31 mouse cellular contexts compared by ENCODE assay signal in genomic region chr1:192872841-192873240, GRCm38 (mm10). TPM values are rescaled to one million over a fixed set of nuclear protein-coding genes. Genes with fewer than 3 reads are reported as not detected.
DNase-seq lines count a peak whose midpoint lies in the region; ATAC-seq and TF ChIP-seq lines count a peak whose summit lies in the region.
"Had no signal": no experiment of that assay in that cellular context is flagged by ENCODE, and none has a peak within 500 bp of the region (broad histone marks: within the 10 kb centered on the region; RNA-seq: fewer than 3 reads in every experiment).

No protein-coding gene starts in this region.

- no peak for DNase-seq in forebrain, postnatal 0 days
- DNase-seq in forebrain, embryonic 10.5 days (ENCODE audit: extremely low spot score, low spot score) = no peak
- DNase-seq in brain, adult 2 months (ENCODE audit: low read depth, low spot score) = peak; percentile 68
- peak; percentile 47 to 55 for DNase-seq in cerebellum, adult 18-20 months
- peak; percentile 69 to 78 for DNase-seq in cerebellum, postnatal 14 days
- no peak for DNase-seq in kidney, postnatal 4 days
- DNase-seq: B cell, adult 2 months; gastrocnemius, postnatal 10 days; heart, adult 18-20 months; heart, postnatal 14 days; kidney, adult 2 months; liver, postnatal 0 days; right cerebral cortex, postnatal 4 days; thymus, adult 2 months had no signal

- H3K4me1 ChIP-seq in forebrain, postnatal 0 days (ENCODE audit: insufficient read depth) = peaks cover 3% of the 10 kb centered on the region; the same call in 1 of the 2 replicates
- H3K4me1 ChIP-seq in forebrain, embryonic 10.5 days = peaks cover 2% of the 10 kb centered on the region; the same call in 1 of the 2 replicates
- H3K4me1 ChIP-seq: embryonic facial prominence, embryonic 12.5 days; hindbrain, embryonic 12.5 days; midbrain, embryonic 10.5 days; neural tube, embryonic 13.5 days; stomach, embryonic 15.5 days had no signal

- TF ChIP-seq CTCF in forebrain, postnatal 0 days (IDR thresholded peaks at IDR 0.05; ENCODE audit: low read depth) = no peak

- H3K27me3 ChIP-seq in forebrain, postnatal 0 days (ENCODE audit: insufficient read depth, low read length) = no peaks in the 10 kb centered on the region
- no peaks in the 10 kb centered on the region for H3K27me3 ChIP-seq in forebrain, embryonic 10.5 days (ENCODE audit: poor library complexity, severe bottlenecking)
- H3K27me3 ChIP-seq: CH12.LX; embryonic facial prominence, embryonic 12.5 days; forebrain, embryonic 13.5 days; hindbrain, embryonic 12.5 days; neural tube, embryonic 13.5 days; stomach, embryonic 15.5 days had no signal

- H3K9ac ChIP-seq in forebrain, postnatal 0 days = no peak overlapping the region
- H3K9ac ChIP-seq: embryonic facial prominence, embryonic 12.5 days; forebrain, embryonic 13.5 days; heart, embryonic 13.5 days; hindbrain, embryonic 12.5 days; liver, postnatal 0 days; neural tube, embryonic 13.5 days; stomach, embryonic 15.5 days had no signal

- H3K27ac ChIP-seq in forebrain, postnatal 0 days (ENCODE audit: low read depth, low read length) = no peak overlapping the region
- no peak overlapping the region for H3K27ac ChIP-seq in forebrain, embryonic 10.5 days
- H3K27ac ChIP-seq: embryonic facial prominence, embryonic 12.5 days; forebrain, embryonic 13.5 days; heart, embryonic 13.5 days; hindbrain, embryonic 12.5 days; kidney, postnatal 0 days; macrophage; midbrain, embryonic 10.5 days; neural tube, embryonic 13.5 days; stomach, embryonic 15.5 days had no signal

- H3K4me2 ChIP-seq in forebrain, postnatal 0 days (ENCODE audit: low read depth) = no peak overlapping the region
- H3K4me2 ChIP-seq: embryonic facial prominence, embryonic 12.5 days; forebrain, embryonic 13.5 days; heart, embryonic 13.5 days; hindbrain, embryonic 12.5 days; neural tube, embryonic 13.5 days; stomach, embryonic 15.5 days had no signal

- H3K4me3 ChIP-seq in forebrain, postnatal 0 days (ENCODE audit: low read depth, low read length) = no peak overlapping the region
- H3K4me3 ChIP-seq in forebrain, embryonic 10.5 days = no peak overlapping the region
- H3K4me3 ChIP-seq: embryonic facial prominence, embryonic 12.5 days; forebrain, embryonic 13.5 days; heart, embryonic 13.5 days; hindbrain, embryonic 12.5 days; midbrain, embryonic 10.5 days; myocyte; neural tube, embryonic 13.5 days; stomach, embryonic 15.5 days had no signal

- ATAC-seq in forebrain, postnatal 0 days = 0 out of 2 replicates have a peak, but pooled peaks have one; percentile 10
- ATAC-seq in megakaryocyte-erythroid progenitor cell, adult 5-6 weeks (replicated peaks; ENCODE audit: low FRiP score, low TSS enrichment, poor library complexity, severe bottlenecking) = no peak
- ATAC-seq: activated CD4-positive, CD25-positive, alpha-beta regulatory T cell, adult 4 months; forebrain, embryonic 13.5 days; liver, postnatal 0 days; lung, postnatal 0 days; midbrain, embryonic 16.5 days had no signal

- H3K9me3 ChIP-seq in forebrain, postnatal 0 days (ENCODE audit: low read length) = no peaks in the 10 kb centered on the region
- H3K9me3 ChIP-seq in forebrain, embryonic 10.5 days = no peaks in the 10 kb centered on the region
- H3K9me3 ChIP-seq: embryonic facial prominence, embryonic 12.5 days; forebrain, embryonic 13.5 days; heart, embryonic 13.5 days; hindbrain, embryonic 12.5 days; midbrain, embryonic 10.5 days; neural tube, embryonic 13.5 days; stomach, embryonic 15.5 days had no signal

- H3K36me3 ChIP-seq in forebrain, postnatal 0 days (ENCODE audit: insufficient read depth) = no peaks in the 10 kb centered on the region
- H3K36me3 ChIP-seq in forebrain, embryonic 10.5 days (replicated peaks) = no peaks in the 10 kb centered on the region
- H3K36me3 ChIP-seq: embryonic facial prominence, embryonic 12.5 days; G1E; heart, embryonic 13.5 days; hindbrain, embryonic 12.5 days; midbrain, embryonic 10.5 days; neural tube, embryonic 13.5 days; stomach, embryonic 15.5 days had no signal

- WGBS in forebrain, postnatal 0 days = 31% methylated on average over 5 of the region's 5 CpGs
- WGBS in forebrain, embryonic 10.5 days = 81% methylated on average over 5 of the region's 5 CpGs

RNA-seq across cellular contexts. Expression of gene Sertad4, which starts 17.3 kb away (rescaled TPM):
- total RNA-seq in forebrain, postnatal 0 days (2014; rRNA removed) = 10.7 and 14.2 TPM in 2 replicates
- 24.6 and 30.4 TPM in 2 replicates for polyA plus RNA-seq in forebrain, postnatal 0 days (2015; fragmentation: Nextera tagmentation; extraction: Ambion mirVana)
- polyA plus RNA-seq in forebrain, embryonic 10.5 days (2016; fragmentation: Nextera tagmentation; extraction: Ambion mirVana) = 13.1 TPM in 2 replicates
- 0.57 TPM in 1 of 2 replicates, not detected in the other for total RNA-seq in megakaryocyte-erythroid progenitor cell, adult 5-6 weeks (2014; fragmentation: Nextera tagmentation)
- total RNA-seq in megakaryocyte-erythroid progenitor cell, adult 5-6 weeks (2017) = not detected in 2 replicates
- total RNA-seq: CH12.LX; liver, adult 2 months had no signal
- polyA plus RNA-seq: activated CD4-positive, CD25-positive, alpha-beta regulatory T cell, adult 4 months; G1E; macrophage had no signal

Comparison
In these comparisons a context has a peak if more than half of its experiments do, and no peak if none do; other contexts are left out.
1. DNase-seq: peak in brain, adult 2 months (single experiment), cerebellum, adult 18-20 months (2 of 2) and cerebellum, postnatal 14 days (2 of 2); none in forebrain, postnatal 0 days (single experiment), forebrain, embryonic 10.5 days (single experiment) and kidney, postnatal 4 days (0 of 2).